Mouse (Mus musculus): ENCODE results near the gene Aplp1.

GRCm38 (mm10) chr7:30444154-30444970 lies 973 bp downstream of the Aplp1 start:
- TF ChIP-seq CTCF (IDR thresholded peaks at IDR 0.05; ENCODE audit: control insufficient read depth, insufficient read depth, insufficient read length) (no peak), FOSL1 (IDR thresholded peaks at IDR 0.05; ENCODE audit: insufficient read depth, low read length, poor library complexity, severe bottlenecking) (no peak), MAX (IDR thresholded peaks at IDR 0.05) (no peak), MYOD1 (IDR thresholded peaks at IDR 0.05; ENCODE audit: control insufficient read depth, insufficient read length, low read depth) (no peak), USF1 (IDR thresholded peaks at IDR 0.05; ENCODE audit: low read depth) (no peak), MYOG (IDR thresholded peaks at IDR 0.05; ENCODE audit: control insufficient read depth, extremely low read depth, insufficient read length) (no peak), CEBPB (IDR thresholded peaks at IDR 0.05; ENCODE audit: low read depth) (no peak)

Measured in C2C12 (cell line).